Mouse (Mus musculus) 416B (cell line): Measurements from ENCODE around the gene Angptl8.
"Not testable (repeated sequence)": the region's sequence is repeated elsewhere in the genome, so short reads cannot be mapped to it uniquely, and the experiment has no call there.

Experiments used
- DNase-seq: peaks from one replicate; pipeline ENCODE4 v3.0.0; 2011; ENCODE audit warnings: low read depth

Angptl8 gene

GRCm38 (mm10) chr9:21835258-21835912, at the start of gene Angptl8:
TSS of gene Angptl8 (plus strand) at chr9:21835510.
- peak; percentile 73 for DNase-seq

GRCm38 (mm10) chr9:21786309-21786708, 49.0 kb upstream of the Angptl8 start:
- DNase-seq, result not testable (repeated sequence)

DNA sequence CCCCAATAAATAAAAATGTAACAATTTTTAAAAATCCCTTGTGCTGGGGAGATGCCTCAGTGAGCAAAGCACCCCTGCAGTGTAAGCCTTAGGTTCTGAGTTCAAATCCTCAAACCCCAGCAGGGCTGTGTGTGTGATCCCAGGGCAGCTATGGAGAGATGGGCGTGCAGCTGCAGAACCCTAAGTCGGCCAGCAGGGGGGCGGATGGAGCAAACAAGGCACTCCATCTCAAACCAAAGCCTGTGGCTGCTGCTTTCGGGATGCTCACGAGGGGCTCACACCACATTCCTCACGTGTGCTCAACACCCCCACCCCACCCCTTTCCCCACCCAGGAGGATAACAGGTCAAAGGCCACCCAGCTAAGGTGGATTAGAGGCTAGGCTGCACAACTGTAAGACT, 48.4 kb upstream of the Angptl8 start:
- peak; percentile 60 for DNase-seq

DNA sequence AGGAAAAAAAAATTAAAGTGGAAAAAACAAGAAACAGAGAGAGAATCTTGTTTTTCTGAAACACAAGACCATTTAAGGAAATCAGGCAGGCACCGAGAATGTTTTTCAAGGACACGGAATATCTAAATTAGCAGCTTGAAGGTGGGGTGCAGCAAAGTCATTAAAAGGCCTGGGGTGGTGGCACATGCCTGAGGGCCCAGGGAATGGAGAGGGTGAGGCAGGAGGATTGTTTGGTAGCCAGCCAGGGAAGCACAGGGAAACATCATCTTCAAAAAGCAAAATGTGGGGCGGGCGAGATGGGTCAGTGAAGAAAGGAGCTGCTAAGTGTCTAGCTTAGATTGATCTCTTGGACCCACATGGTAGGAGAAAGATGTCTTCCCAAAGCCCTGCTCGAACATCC, 47.7 kb upstream of the Angptl8 start:
- no peak for DNase-seq

- no peak for DNase-seq
Measured at GRCm38 (mm10) chr9:21788234-21788633, 47.1 kb upstream of the Angptl8 start.

DNA sequence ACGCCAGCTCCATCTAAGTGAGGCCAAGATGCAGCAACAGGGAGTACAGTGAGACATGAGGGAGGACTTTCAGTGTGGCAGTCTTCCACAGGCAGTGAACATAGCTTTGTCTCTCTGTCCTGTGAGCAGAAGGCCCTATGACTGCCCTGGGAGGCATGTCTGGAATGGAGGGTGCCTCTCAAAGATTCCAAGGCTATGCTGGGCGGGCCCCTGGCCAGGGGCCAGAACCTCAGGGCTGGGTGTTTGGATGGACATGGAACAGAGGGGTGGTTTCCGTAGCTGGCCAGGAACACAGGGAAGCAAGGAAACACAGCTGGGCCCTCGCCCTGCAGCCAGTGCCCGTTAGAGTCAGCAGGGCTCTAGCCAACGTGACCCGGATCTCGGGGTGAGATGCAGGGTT, 43.4 kb upstream of the Angptl8 start:
- no peak for DNase-seq

DNA sequence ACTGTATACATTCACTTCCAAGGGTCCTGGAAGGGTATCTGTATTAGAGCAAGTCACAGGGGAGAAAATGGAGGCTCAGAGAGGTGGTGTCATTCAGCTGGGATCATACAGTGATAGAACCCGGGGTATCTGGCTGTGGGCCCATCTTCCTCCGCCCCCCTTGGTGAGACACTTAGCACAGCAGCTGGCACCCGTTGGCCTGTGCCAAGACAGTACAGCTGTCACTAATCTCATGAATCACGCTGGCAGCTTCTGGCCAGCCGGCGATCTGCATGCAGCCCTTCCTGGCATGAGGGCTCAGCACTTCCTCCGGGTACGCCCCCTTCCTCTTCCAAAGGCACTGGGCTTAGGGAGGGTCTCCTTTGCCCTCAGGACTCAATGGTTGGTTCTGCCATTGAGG, 42.7 kb upstream of the Angptl8 start:
- DNase-seq, result peak; percentile 81

DNA sequence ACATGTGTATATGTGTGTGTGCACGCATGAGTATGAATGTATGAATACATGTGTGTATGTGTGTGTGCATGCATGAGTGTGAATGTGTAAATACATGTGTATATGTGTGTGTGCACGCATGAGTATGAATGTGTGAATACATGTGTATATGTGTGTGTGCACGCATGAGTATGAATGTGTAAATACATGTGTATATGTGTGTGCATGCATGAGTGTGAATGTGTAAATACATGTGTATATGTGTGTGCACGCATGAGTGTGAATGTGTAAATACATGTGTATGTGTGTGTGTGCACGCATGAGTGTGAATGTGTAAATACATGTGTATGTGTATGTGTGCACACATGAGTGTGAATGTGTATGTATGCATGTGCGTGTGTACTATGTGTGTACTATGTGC, 41.8 kb upstream of the Angptl8 start:
- not testable (repeated sequence) for DNase-seq

DNA sequence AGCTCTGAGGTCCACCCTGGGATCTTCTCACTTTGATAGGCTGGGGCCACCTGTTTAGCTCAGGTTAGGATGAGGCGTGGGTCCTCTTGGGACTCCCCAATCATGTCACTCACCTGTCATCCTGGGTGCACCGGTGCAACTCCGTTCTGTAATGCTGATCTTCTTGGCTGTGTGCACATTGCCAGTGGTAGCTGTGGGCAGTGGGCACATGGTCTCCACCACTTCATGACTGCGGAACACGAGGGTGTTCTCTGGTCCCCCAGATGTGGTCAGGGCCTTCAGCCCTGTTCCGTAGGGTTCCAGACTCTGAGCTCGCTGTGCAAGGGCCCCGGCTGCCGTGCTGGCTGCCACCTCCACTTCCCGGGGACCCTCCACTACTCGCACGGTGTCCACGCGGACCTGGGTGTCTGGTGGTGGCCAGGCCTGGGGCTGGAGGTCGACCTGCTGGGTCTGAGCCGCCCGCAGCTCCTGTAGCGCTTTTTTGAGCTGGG, 40.9 kb upstream of the Angptl8 start:
- DNase-seq, result no peak

- no peak for DNase-seq
Measured at GRCm38 (mm10) chr9:21794925-21795324, 40.4 kb upstream of the Angptl8 start.

- DNase-seq, result no peak
Measured at GRCm38 (mm10) chr9:21795579-21795978, 39.7 kb upstream of the Angptl8 start.

DNA sequence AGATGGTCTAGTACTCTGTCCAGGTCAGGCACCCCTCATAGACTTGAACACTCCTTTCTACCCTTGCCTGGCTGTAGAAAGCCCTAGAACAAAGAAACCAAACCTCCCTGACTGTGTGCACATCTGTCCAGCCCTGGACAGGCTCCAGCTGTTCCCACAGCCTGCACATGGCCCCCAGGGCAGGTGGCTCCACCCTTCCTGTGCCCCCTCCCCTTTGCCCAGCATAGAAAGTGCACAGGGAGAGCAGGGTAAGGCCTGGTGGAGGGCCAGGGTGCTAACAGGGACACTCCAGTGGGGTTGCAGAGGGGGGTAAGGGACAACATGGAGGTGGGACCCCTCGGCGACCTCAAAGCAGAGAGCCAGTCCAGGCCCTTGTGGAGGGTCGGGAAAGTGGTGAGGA, 39.1 kb upstream of the Angptl8 start:
- DNase-seq, result no peak

DNA sequence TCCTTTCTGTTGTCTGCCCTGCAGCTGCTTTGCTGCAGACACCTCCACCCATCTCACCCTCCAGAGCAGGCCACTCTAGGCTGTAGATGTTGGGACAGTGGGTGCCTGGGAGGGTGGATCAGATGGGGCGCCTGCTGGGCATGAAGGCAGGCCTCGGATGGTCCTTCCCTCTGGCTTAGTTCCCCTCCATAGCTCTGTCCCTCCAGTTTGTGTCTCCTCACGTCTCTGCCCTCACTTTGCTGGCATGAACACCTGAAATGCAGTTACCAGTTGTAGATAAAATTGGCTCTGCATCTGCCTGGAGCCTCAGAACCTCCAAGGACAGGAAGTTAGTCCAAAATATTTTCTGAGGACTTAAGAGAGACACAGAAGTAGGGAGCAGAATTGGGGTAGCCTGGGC, 38.4 kb upstream of the Angptl8 start:
- no peak for DNase-seq

DNA sequence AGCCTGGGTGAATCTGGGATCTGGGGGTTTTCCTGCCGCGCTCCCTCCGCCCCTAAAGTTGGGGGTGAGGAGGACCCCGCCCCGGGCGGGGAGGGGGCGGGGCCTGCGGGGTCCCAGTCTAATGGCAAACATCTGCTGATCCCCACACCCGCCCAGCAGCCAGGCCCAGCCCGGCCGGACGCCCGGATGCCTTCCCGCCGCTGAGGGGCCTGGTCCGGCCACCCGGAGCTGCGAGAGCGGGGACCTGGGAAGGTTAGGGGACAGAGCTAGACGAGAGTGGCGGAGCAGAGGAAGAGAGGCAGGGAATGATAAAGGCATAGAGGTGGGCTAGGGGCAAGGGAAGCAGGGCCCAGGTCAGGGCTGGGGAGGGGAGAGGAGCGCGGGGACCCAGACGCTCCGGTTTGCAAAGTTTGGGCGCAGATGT, 37.4 kb upstream of the Angptl8 start:
- peak; percentile 42 for DNase-seq

DNA sequence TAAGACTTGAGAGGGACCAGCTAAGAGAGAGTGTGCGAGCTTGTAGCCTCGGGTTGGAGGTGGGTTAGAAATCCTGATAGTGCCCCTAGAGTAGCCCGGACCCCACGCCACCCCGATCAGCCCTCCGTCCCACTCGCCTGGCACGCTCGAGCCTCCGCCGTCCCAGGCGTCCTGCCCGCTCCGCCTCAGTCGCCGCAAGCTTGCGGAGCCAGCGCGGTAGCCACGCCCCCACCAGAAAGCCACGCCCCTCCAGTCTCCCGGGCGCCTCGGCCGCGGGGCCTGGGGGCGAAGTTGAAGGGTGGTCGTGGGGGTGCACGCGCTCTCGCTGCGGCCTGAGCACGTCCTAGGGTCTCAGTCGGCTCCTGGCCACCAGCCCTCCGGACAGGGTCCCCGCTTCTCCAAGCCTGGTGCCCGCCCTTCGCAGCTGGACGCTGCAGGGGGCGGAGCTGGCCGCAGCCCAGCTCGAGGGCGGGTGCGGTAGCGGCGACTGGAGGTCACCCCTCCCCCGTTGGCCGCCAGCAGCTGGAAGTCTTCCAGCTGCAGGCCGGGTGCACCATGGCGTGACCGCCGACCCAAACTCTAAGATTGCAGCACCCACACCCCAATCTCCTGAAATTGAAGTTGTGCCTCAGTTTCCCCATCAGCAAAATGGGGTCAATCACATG, 36.8 kb upstream of the Angptl8 start, which contains the start of gene Kank2:
Gene Kank2, minus strand, starts transcription at position 400 of the 665 bp plus-strand sequence.
- DNase-seq, result peak; percentile 82

DNA sequence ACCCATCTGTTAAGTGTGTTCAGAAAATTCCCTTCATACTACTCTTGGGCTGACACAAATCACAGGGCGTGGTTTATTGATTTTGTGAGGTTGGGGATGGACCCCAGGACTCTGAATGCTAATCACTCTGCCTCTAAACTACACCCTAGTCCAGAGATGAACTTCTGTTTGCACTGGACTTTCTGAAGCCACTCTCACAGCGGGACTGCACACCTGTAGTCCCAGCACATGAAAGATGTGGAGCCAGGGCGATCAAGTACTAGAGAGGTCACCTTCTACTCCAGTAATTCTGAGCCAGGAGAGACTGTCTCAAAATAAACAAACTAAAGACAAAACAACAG, 36.3 kb upstream of the Angptl8 start:
- no peak for DNase-seq

GRCm38 (mm10) chr9:21801121-21801520, 34.2 kb upstream of the Angptl8 start:
- DNase-seq, result no peak

DNA sequence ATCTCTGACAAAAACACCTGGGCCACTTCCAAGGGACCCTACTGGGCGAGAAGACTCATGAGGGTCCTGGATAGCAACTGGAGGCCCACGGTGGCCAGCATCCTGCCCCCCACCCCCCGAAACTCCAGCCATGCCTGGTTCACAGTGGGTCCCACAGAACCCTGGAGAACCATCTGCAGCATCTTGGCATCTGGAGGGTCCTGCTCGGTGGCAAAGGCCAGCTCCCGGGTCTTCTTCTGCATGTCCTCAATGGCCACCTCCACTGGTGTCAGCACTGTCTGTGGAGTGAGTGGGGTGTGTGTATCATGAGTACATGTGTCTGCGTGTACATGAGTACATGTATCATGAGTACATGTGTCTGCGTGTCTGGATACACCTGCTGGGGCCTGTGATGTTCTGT, 33.7 kb upstream of the Angptl8 start:
- no peak for DNase-seq

GRCm38 (mm10) chr9:21803986-21804644, 31.2 kb upstream of the Angptl8 start:
- peak; percentile 94 for DNase-seq

- peak; percentile 34 for DNase-seq
Measured at GRCm38 (mm10) chr9:21806363-21806762, 28.9 kb upstream of the Angptl8 start.

DNA sequence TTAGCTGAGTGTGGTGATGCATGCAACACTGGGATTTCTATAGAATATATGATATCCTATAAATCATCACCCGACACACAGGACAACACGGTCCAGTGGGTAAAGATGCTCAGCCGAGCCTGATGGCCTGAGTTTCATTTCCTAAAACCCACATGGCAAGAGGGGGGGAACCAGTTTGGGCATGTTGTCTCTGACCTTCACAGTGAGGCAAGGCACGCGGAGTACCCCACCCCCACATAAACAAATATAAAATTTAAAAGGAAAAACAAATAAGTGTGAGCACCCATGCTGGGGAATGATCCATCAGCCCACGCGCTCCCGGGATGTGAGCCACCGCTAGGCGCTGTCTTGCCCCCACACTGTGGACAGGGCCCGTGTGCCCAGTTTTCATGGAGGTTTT, 28.3 kb upstream of the Angptl8 start:
- DNase-seq, result no peak

DNA sequence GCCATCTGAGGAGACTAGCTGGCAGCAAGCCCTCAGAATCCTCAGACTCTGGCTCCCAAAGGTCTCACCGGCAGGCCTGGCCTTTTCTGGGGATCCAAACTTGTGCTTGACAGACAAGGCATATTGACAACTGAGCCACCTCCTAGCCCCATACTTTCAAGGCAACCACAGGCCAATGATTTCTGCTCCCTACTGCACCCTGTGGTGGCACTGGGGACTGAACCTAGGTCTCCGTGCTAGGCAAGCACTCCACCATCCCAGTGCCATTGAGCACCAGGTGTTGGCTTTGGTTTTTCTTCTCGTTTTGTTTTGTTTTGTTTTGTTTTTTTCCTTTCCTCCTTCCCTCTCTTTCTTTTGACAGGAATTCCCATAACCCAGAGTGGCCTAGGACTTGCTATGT, 26.7 kb upstream of the Angptl8 start:
- DNase-seq, result peak; percentile 53

GRCm38 (mm10) chr9:21811170-21811569, 24.1 kb upstream of the Angptl8 start:
- DNase-seq, result peak; percentile 85
